Mouse (Mus musculus): ENCODE results near the gene Gm28047.

DNA sequence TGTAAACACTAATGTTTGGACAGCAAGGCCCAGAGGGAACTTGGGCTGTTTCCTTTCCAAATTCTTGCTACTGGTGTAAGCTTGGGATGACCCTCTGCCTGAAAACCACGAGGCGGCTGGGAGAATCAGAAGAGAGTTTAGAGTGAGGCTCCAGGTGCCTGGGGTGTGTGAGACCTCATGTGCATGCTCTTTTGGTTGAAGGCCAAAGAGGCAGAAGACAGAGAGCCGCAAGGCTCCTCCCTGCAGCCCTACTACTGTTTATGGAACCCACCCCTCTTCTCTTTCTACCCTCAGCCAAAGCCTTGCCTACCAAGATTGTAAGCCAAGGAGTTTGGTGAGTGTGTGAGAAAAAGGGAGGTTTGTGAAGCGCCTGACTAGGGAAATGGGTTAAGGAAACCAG, 109.1 kb downstream of the Gm28047 start:
- no peak for TF ChIP-seq POLR2A (IDR thresholded peaks at IDR 0.05; ENCODE audit: insufficient read depth, low read depth, low read length)
- no peak for TF ChIP-seq EP300 (IDR thresholded peaks at IDR 0.05; ENCODE audit: insufficient read depth, low read depth, low read length)
